Mouse (Mus musculus) heart, adult 2 months (tissue): ENCODE data around the gene Rrm1. TPM values are rescaled to one million over a fixed set of nuclear protein-coding genes. Genes with fewer than 3 reads are reported as not detected.
"Not testable (repeated sequence)": the region's sequence is repeated elsewhere in the genome, so short reads cannot be mapped to it uniquely, and the experiment has no call there.

Experiments used
- DNase-seq, 2 experiments: peaks; one replicate each; pipeline ENCODE4 v3.0.0; 2021
- H3K27ac ChIP-seq: fragments of 200-600 bp; 2 replicates; pipeline ENCODE4 v1.8.1; 2022
- H3K27me3 ChIP-seq: fragments of 200-500 bp; 2 replicates; pipeline ENCODE4 v1.6.1; 2012; ENCODE audit warnings: mild to moderate bottlenecking, low read length, inconsistent platforms, mixed read lengths; ENCODE audit not compliant: control insufficient read depth, insufficient read depth
- H3K36me3 ChIP-seq: fragments of 200-500 bp; 2 replicates; pipeline ENCODE4 v1.6.1; 2012; ENCODE audit warnings: low read length, inconsistent platforms; ENCODE audit not compliant: control insufficient read depth, insufficient read depth
- H3K4me1 ChIP-seq: fragments of 200-500 bp; 2 replicates; pipeline ENCODE4 v1.6.1; 2011; ENCODE audit warnings: low read length; ENCODE audit not compliant: control insufficient read depth, insufficient read depth
- H3K4me3 ChIP-seq: fragments of 200-600 bp; 2 replicates; pipeline ENCODE4 v1.8.1; 2022
- H3K79me2 ChIP-seq: fragments of 200-500 bp; replicated peaks from 2 replicates; pipeline ENCODE4 v1.6.1; 2012; ENCODE audit warnings: mild to moderate bottlenecking, inconsistent platforms, low read length, moderate library complexity, mixed read lengths; ENCODE audit not compliant: control insufficient read depth, insufficient read depth
- H3K9ac ChIP-seq: fragments of 200-500 bp; 2 replicates; pipeline ENCODE4 v1.6.1; 2012; ENCODE audit warnings: low read depth, mild to moderate bottlenecking, control low read depth, inconsistent platforms, low read length, mixed read lengths
- CTCF ChIP-seq: fragments of 200-600 bp; IDR thresholded peaks from 2 replicates; pipeline ENCODE4 v1.8.1; 2022; ENCODE audit warnings: antibody characterized with exemption, mild to moderate bottlenecking, moderate library complexity
- EP300 ChIP-seq: fragments of 200-500 bp; IDR thresholded peaks from 2 replicates; pipeline ENCODE4 v1.6.1; 2011; ENCODE audit warnings: low read depth, low read length, control low read depth; ENCODE audit not compliant: insufficient read depth
- POLR2A ChIP-seq: fragments of 200-500 bp; IDR thresholded peaks from 2 replicates; pipeline ENCODE4 v1.6.1; 2011; ENCODE audit warnings: mild to moderate bottlenecking, low read depth, low read length, control low read depth; ENCODE audit not compliant: insufficient read depth
- WGBS: fragments of 180-500 bp; shearing (Covaris S2); methylation state at CpG from one replicate; pipeline ENCODE4 v1.1.7; 2018; 5-methylcytosine and 5-hydroxymethylcytosine counted together
- intact Hi-C: fragments of 180-260 bp; cut with DNase I; formaldehyde crosslinking; loops from one replicate; pipeline ENCODE4 v1.15.1; 2025
- polyA plus RNA-seq: library from polyadenylated mRNA; depleted of rRNA; stranded (reverse); fragments of >200 nt; gene quantifications from 2 replicates; pipeline ENCODE4 v1.2.3, GENCODE M21; 2012
- total RNA-seq, 2 experiments: library from RNA; stranded (reverse); gene quantifications; 2 replicates each; pipeline ENCODE4 v1.2.3; 2021

The Rrm1 gene
- total and polyA plus RNA-seq, 3 experiments, result 4.4 to 9.9 (median 9.6) TPM

DNA sequence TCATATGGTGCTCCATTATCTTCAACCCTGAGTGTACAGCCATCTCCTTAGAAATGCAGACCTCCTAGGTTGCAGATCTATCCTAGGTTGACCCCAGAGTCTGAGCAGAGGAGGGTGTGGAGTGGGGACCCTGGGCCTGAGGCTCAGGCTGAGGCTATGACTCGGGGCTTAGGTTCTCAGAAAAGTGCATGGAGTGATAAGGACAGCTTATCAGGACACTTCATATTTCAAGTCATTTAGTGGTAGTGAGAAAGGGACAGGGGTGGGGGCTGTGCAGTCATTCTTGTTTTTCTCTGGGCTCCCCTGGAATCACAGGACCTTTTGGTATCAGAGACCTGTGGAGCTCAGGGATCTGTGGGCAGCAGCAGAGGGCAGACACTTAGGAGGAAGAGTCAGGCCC is 44.6 kb downstream of the Rrm1 start:
- Histone ChIP-seq H3K36me3 (no peaks in the 10 kb centered on the region), H3K79me2 (no peaks in the 10 kb centered on the region), H3K27ac (no peak overlapping the region), H3K9ac (no peak overlapping the region), H3K4me1 (no peaks in the 10 kb centered on the region), H3K27me3 (no peaks in the 10 kb centered on the region), H3K4me3 (no peak overlapping the region)
- DNase-seq, result no peak
- 61% methylated on average over 1 of the region's 1 CpGs for WGBS
- TF ChIP-seq POLR2A (no peak), EP300 (no peak), CTCF (no peak)
- intact Hi-C loops, result no loop called here

- intact Hi-C loops, result no loop called here
- 14% methylated on average over 1 of the region's 1 CpGs for WGBS
Observed at GRCm38 (mm10) chr7:102488161-102488560, 46.7 kb downstream of the Rrm1 start, which contains the start of gene Olfr544. Olfr544 (minus strand) TSS chr7:102488313.

DNA sequence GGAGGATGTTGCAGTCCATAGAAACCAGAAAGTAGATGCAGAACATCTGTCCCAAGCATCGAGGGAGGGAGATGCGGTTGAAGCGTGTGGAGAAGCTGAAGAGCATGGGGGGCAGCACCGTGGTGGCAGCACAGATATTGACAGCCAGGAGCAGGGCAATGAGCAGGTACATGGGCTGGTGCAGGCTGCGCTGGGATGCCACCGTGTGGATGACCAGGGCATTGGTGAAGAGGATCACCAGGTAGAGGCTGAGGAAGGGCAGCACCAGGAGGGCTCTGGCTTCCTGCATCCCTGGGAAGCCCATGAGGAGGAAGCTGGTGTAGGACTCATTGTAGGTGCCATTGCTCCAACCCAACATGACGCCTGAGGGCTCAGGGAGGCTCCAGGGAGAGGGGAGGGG is 52.9 kb downstream of the Rrm1 start:
- DNase-seq, H3K9ac ChIP-seq, H3K36me3 ChIP-seq, H3K4me1 ChIP-seq, H3K27ac ChIP-seq, H3K79me2 ChIP-seq, H3K4me3 ChIP-seq, H3K27me3 ChIP-seq, intact Hi-C loops: not testable (repeated sequence)
- 39% methylated on average over 7 of the region's 7 CpGs for WGBS

More at GRCm38 (mm10) chr7:102488161-102488560, 46.7 kb downstream of the Rrm1 start, which contains the start of gene Olfr544:
- DNase-seq, result no peak
- no peak within 1 kb of the TSS for H3K9ac ChIP-seq
- no peaks in the 10 kb centered on the region for H3K79me2 ChIP-seq
- no peaks in the 10 kb centered on the region for H3K36me3 ChIP-seq
- TF ChIP-seq POLR2A (no peak), EP300 (no peak), CTCF (no peak)
- H3K27ac ChIP-seq, result no peak within 1 kb of the TSS
- no peak within 1 kb of the TSS for H3K4me3 ChIP-seq
- no peaks in the 10 kb centered on the region for H3K27me3 ChIP-seq
- no peaks in the 10 kb centered on the region for H3K4me1 ChIP-seq

GRCm38 (mm10) chr7:102499473-102499872 is 58.0 kb downstream of the Rrm1 start, which contains the start of gene Olfr545:
Olfr545 (minus strand) TSS chr7:102499573.
- DNase-seq, result no peak
- Histone ChIP-seq H3K9ac (no peak within 1 kb of the TSS), H3K36me3 (no peaks in the 10 kb centered on the region), H3K4me3 (no peak within 1 kb of the TSS), H3K27ac (no peak within 1 kb of the TSS), H3K4me1 (no peaks in the 10 kb centered on the region), H3K27me3 (no peaks in the 10 kb centered on the region), H3K79me2 (no peaks in the 10 kb centered on the region)
- TF ChIP-seq POLR2A (no peak), EP300 (no peak), CTCF (no peak)
- WGBS, result 61% methylated on average over 3 of the region's 3 CpGs
- intact Hi-C loops, result no loop called here

GRCm38 (mm10) chr7:102501986-102502385 is 60.5 kb downstream of the Rrm1 start:
- no peak for DNase-seq
- no peak overlapping the region for H3K9ac ChIP-seq
- H3K79me2 ChIP-seq, result no peaks in the 10 kb centered on the region
- H3K27ac ChIP-seq, result no peak overlapping the region
- WGBS, result 62% methylated on average over 5 of the region's 5 CpGs
- intact Hi-C loops, result loop anchor here (10.0 kb wide), 1 partner anchor 1303 kb away; no protein-coding TSS in a partner anchor
- no peaks in the 10 kb centered on the region for H3K27me3 ChIP-seq
- no peak for TF ChIP-seq CTCF
- TF ChIP-seq POLR2A, result no peak
- no peak for TF ChIP-seq EP300
- H3K4me3 ChIP-seq, result no peak overlapping the region
- H3K4me1 ChIP-seq, result no peaks in the 10 kb centered on the region
- no peaks in the 10 kb centered on the region for H3K36me3 ChIP-seq

DNA sequence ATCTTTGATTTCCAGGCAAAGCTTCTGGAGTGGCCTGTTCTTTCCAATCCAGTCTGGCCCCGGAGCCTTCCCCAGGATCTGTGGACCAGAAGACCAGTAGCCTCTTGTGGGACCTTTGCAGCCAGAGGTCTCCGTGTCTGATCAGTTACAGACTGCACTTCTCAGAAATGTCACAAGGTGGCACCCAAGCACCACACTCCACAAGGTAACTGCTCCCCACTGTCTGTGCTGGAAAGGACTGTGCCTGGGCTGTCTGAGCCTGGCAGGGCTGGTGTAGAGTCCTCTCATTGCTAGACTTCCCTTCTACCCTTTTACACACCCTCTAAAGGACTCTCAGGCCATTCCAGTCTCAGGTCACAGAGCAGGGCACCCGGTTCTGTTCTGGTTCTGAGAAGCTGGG is 65.4 kb downstream of the Rrm1 start:
- H3K79me2 ChIP-seq, result no peaks in the 10 kb centered on the region
- no peaks in the 10 kb centered on the region for H3K27me3 ChIP-seq
- H3K4me1 ChIP-seq, result no peaks in the 10 kb centered on the region
- intact Hi-C loops, result loop anchor here (10.0 kb wide), 1 partner anchor 1298 kb away; no protein-coding TSS in a partner anchor
- no peak overlapping the region for H3K9ac ChIP-seq
- no peaks in the 10 kb centered on the region for H3K36me3 ChIP-seq
- TF ChIP-seq POLR2A (no peak), CTCF (peak; percentile 93), EP300 (0 out of 2 replicates have a peak, but pooled peaks have one; percentile 57)
- 35% methylated on average over 3 of the region's 3 CpGs for WGBS
- peak; percentile 59 to 73 for DNase-seq
- H3K27ac ChIP-seq, result no peak overlapping the region
- H3K4me3 ChIP-seq, result no peak overlapping the region
